ENCODE assay signal across 25 mouse cellular contexts in the genomic region with DNA sequence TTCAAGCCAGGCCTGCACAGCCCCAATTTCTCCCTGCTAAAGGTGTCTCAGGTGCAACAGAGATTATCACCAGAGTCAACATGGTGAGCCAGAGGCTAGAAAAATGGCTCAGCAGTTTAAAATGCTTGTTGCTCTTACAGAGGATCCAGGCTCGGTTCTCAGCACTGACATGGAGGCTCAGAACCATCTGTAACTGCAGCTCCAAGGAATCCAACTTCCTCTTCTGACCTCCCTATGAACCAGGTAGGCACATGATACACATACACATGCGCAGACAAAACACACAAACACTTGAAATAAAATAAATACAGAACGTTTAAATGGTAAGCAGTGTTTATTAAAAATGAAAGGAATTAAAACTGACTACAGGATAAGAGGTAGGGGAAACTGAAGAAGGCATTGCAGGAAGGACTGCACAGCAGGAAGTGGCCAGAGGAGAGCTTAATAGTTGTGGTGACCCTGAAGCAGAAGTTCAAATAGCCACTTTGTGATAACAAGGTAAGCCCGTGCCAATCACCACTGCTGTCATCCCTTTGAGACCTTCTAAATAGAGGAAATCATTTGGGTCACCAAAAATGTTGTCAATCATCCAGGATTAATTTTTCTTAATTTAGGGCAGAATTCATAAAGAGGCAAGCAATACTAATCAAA.
"Had no signal": no experiment of that assay in that cellular context is flagged by ENCODE, and none has a peak within 500 bp of the region (broad histone marks: within the 10 kb centered on the region; RNA-seq: fewer than 3 reads in every experiment).

No protein-coding gene starts in this region.

- H3K27ac ChIP-seq: gastrocnemius, adult 2 months; heart, embryonic 13.5 days; heart, embryonic 15.5 days; hindbrain, embryonic 13.5 days; intestine, embryonic 15.5 days; layer of hippocampus, adult 2 months; left cerebral cortex, adult 2 months; limb, embryonic 10.5 days; limb, embryonic 12.5 days; liver, embryonic 14.5 days had no signal

- H3K4me2 ChIP-seq: heart, embryonic 11.5 days; heart, embryonic 13.5 days; heart, embryonic 15.5 days; hindbrain, embryonic 13.5 days; intestine, embryonic 15.5 days; limb, embryonic 12.5 days; liver, embryonic 11.5 days had no signal

- H3K4me3 ChIP-seq: gastrocnemius, adult 2 months; heart, embryonic 13.5 days; heart, embryonic 15.5 days; hindbrain, embryonic 13.5 days; intestine, embryonic 15.5 days; layer of hippocampus, adult 2 months; left cerebral cortex, adult 2 months; limb, embryonic 10.5 days; limb, embryonic 12.5 days had no signal

- DNase-seq: gastrocnemius, adult 2 months; gastrocnemius, postnatal 10 days; gastrocnemius, postnatal 25 days; heart, adult 18-20 months; heart, postnatal 14 days; heart, postnatal 36 days; kidney, adult 18-20 months; kidney, adult 8-10 months; kidney, postnatal 10 days; kidney, postnatal 25 days; kidney, postnatal 4 days; liver had no signal

- ATAC-seq: hindbrain, embryonic 16.5 days; intestine, embryonic 15.5 days; intestine, postnatal 0 days had no signal

- H3K27me3 ChIP-seq: heart, embryonic 13.5 days; heart, embryonic 15.5 days; hindbrain, embryonic 13.5 days; intestine, embryonic 15.5 days; limb, embryonic 12.5 days had no signal

- H3K9ac ChIP-seq: heart, embryonic 13.5 days; heart, embryonic 15.5 days; hindbrain, embryonic 13.5 days; intestine, embryonic 15.5 days; limb, embryonic 12.5 days; liver, embryonic 14.5 days had no signal

- H3K4me1 ChIP-seq: hindbrain, embryonic 13.5 days; limb, embryonic 10.5 days; limb, embryonic 12.5 days had no signal

- H3K36me3 ChIP-seq: heart, embryonic 13.5 days; heart, embryonic 15.5 days; hindbrain, embryonic 13.5 days; intestine, embryonic 15.5 days; limb, embryonic 10.5 days; limb, embryonic 12.5 days had no signal

- H3K9me3 ChIP-seq: heart, embryonic 13.5 days; heart, embryonic 15.5 days; hindbrain, embryonic 13.5 days; intestine, embryonic 15.5 days; limb, embryonic 10.5 days; limb, embryonic 12.5 days had no signal
